In genomic region chr3:40487381-40487780, GRCm38 (mm10) we compare ENCODE assay signal across 9 mouse cellular contexts.
"Had no signal": no experiment of that assay in that cellular context is flagged by ENCODE, and none has a peak within 500 bp of the region (broad histone marks: within the 10 kb centered on the region; RNA-seq: fewer than 3 reads in every experiment).

No protein-coding gene starts in this region.

- DNase-seq: liver, postnatal 0 days; lung, adult 2 months; lung, postnatal 14 days; lung, postnatal 36 days; right cerebral cortex, postnatal 14 days; spleen, adult 18-20 months; thymus, adult 2 months; thymus, postnatal 25 days; thymus, postnatal 4 days had no signal
